Mouse (Mus musculus) lung, postnatal 0 days (tissue): ENCODE measurements around the gene Fyb. TPM values are rescaled to one million over a fixed set of nuclear protein-coding genes. Genes with fewer than 3 reads are reported as not detected.

Source experiments
- ATAC-seq: fragments of 200-750 bp; cut with Nextera tagmentation; 2 replicates; pipeline ENCODE4 v1.8.0; 2017; ENCODE audit warnings: moderate library complexity
- DNase-seq: peaks from one replicate; pipeline ENCODE4 v3.0.0-alpha.2; 2016; ENCODE audit warnings: low spot score
- H3K27ac ChIP-seq: fragments of 300-500 bp; sonication (generic); 2 replicates; pipeline ENCODE4 v1.5.1; 2014; ENCODE audit warnings: antibody characterized with exemption, mild to moderate bottlenecking, low read length, mixed read lengths
- H3K27me3 ChIP-seq: fragments of 300-500 bp; sonication (generic); replicated peaks from 2 replicates; pipeline ENCODE4 v1.6.1; 2014; ENCODE audit warnings: low read length, mixed read lengths; ENCODE audit not compliant: insufficient read depth
- H3K36me3 ChIP-seq: fragments of 300-500 bp; sonication (generic); 2 replicates; pipeline ENCODE4 v1.6.1; 2014; ENCODE audit warnings: low read length, mixed read lengths; ENCODE audit not compliant: insufficient read depth
- H3K4me1 ChIP-seq: fragments of 300-500 bp; sonication (generic); 2 replicates; pipeline ENCODE4 v1.6.1; 2014; ENCODE audit warnings: antibody characterized with exemption, low read depth, low read length, mixed read lengths; ENCODE audit not compliant: insufficient read depth
- H3K4me2 ChIP-seq: fragments of 300-500 bp; sonication (generic); replicated peaks from 2 replicates; pipeline ENCODE4 v1.6.1; 2014; ENCODE audit warnings: low read depth, mild to moderate bottlenecking, low read length, moderate library complexity, mixed read lengths
- H3K4me3 ChIP-seq: fragments of 300-500 bp; sonication (generic); 2 replicates; pipeline ENCODE4 v1.5.1; 2014; ENCODE audit warnings: low read depth, low read length
- H3K9ac ChIP-seq: fragments of 300-500 bp; sonication (generic); replicated peaks from 2 replicates; pipeline ENCODE4 v1.6.1; 2014; ENCODE audit warnings: low read depth, mild to moderate bottlenecking
- H3K9me3 ChIP-seq: fragments of 300-500 bp; sonication (generic); 2 replicates; pipeline ENCODE4 v1.6.1; 2016; ENCODE audit warnings: low read length, mixed read lengths
- CTCF ChIP-seq: IDR thresholded peaks from 2 replicates; pipeline ENCODE4 v1.5.1; 2016; ENCODE audit warnings: antibody characterized with exemption, mild to moderate bottlenecking
- EP300 ChIP-seq: IDR thresholded peaks from 2 replicates; pipeline ENCODE4 v1.6.1; 2016; ENCODE audit warnings: antibody characterized with exemption, mild to moderate bottlenecking, control low read depth
- WGBS: fragments of 180-500 bp; shearing (Covaris S2); extraction: QIAGEN DNeasy Blood & Tissue Kit; methylation state at CpG from one replicate; pipeline ENCODE4 v1.1.7; 2014; 5-methylcytosine and 5-hydroxymethylcytosine counted together
- polyA plus RNA-seq: library from polyadenylated mRNA; unstranded; fragments of >200 nt; fragmentation: Nextera tagmentation; extraction: Ambion mirVana; gene quantifications from 2 replicates; pipeline ENCODE4 v1.2.1, GENCODE M21; 2015

The Fyb gene
- polyA plus RNA-seq, 1 experiment from 2014 or later: 7.5 TPM

DNA sequence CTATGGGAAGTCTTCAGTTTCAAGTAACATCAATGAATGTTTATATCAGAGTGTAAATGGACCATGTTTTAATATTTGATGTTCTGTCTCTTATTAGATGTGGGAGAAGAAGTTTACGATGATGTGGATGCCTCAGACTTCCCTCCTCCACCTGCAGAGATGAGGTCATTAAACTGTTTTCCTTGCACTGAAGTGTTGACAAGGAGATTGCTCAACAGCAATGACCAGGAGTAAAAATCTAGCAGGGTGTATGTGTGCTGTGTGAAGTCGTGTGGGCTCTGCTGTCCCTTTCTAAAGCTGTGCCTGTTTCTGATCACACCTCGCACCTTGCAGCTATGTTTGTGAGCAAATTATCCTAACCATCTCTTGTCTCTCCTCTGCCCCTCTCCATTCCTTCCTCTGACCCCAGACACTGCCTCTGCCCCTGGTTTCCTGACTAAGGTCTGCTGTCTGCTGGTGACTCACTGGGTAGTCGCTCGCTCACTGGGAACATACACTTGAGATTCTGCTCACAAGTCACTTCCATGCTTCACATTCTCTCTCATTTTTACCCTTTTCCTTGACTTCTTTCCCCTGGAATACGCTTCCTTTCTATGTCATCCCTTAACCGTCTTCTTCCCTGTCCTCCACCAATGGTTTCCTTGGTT is 126.2 kb downstream of the Fyb start:
- H3K4me1 ChIP-seq: no peaks in the 10 kb centered on the region
- 44% methylated on average over 7 of the region's 7 CpGs for WGBS
- H3K36me3 ChIP-seq: no peaks in the 10 kb centered on the region
- peak overlapping the region; percentile 75 for H3K27ac ChIP-seq
- TF ChIP-seq CTCF: no peak
- peak; percentile 81 for TF ChIP-seq EP300
- no peaks in the 10 kb centered on the region for H3K27me3 ChIP-seq
- H3K9me3 ChIP-seq: no peaks in the 10 kb centered on the region
- peak; percentile 80 for DNase-seq
- ATAC-seq: peak; percentile 89
- no peak overlapping the region for H3K4me3 ChIP-seq
- H3K4me2 ChIP-seq: no peak overlapping the region
- no peak overlapping the region for H3K9ac ChIP-seq

DNA sequence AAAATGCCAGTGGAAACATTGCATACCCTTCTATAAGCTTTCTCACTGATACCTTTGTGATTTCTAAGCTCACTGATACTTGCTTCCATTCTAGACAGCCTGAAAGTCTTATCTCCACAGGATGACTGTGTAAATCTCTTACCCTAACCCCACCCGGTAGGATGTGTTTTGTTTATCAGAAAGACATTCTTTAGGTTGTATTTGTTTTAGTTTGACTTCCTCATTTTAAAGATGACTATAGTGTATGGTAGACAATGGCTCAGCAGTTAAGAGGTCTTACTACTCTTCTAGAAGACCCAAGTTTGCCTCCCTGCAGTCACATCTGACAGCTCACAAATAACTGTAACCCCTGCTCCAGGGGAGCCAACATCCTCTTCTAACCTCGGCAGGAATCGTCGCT is 130.4 kb downstream of the Fyb start:
- DNase-seq (peak; percentile 18), ATAC-seq (peak; percentile 16; the same call in 1 of the 2 replicates)
- Histone ChIP-seq H3K4me1 (no peaks in the 10 kb centered on the region), H3K27ac (no peak overlapping the region), H3K9ac (no peak overlapping the region), H3K36me3 (no peaks in the 10 kb centered on the region), H3K4me2 (no peak overlapping the region), H3K9me3 (no peaks in the 10 kb centered on the region), H3K4me3 (no peak overlapping the region), H3K27me3 (no peaks in the 10 kb centered on the region)
- WGBS: 38% methylated on average over 4 of the region's 4 CpGs
- TF ChIP-seq CTCF (no peak), EP300 (peak; percentile 59)

- no peak for TF ChIP-seq CTCF
- H3K4me1 ChIP-seq: no peaks in the 10 kb centered on the region
- ATAC-seq: no peak
- H3K4me2 ChIP-seq: no peak overlapping the region
- H3K27me3 ChIP-seq: no peaks in the 10 kb centered on the region
- H3K27ac ChIP-seq: no peak overlapping the region
- no peak overlapping the region for H3K4me3 ChIP-seq
- WGBS: 77% methylated on average over 4 of the region's 4 CpGs
- DNase-seq: no peak
- H3K9me3 ChIP-seq: no peaks in the 10 kb centered on the region
- H3K36me3 ChIP-seq: no peaks in the 10 kb centered on the region
- no peak overlapping the region for H3K9ac ChIP-seq
Observed at GRCm38 (mm10) chr15:6658081-6658480, 135.4 kb downstream of the Fyb start.

DNA sequence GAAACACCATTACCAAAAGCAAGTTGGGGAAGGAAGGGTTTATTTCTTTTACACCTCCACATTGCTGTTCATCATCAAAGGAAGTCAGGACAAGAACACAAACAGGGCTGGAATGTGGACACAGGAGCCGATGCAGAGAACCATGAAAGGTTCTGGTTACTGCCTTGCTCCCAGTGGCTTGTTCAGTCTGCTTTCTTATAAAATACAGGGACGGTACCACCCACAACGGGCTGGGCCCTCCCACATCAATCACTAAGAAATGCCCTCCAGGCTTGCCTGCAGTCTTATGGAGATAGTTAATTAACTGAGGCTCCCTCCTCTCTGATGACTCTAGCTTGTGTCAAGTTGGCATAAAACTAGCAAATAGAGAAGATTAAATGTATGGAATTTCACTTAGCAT is 139.3 kb downstream of the Fyb start:
- ATAC-seq (no peak), DNase-seq (no peak)
- Histone ChIP-seq H3K4me2 (no peak overlapping the region), H3K9ac (no peak overlapping the region), H3K9me3 (no peaks in the 10 kb centered on the region), H3K4me3 (no peak overlapping the region), H3K27me3 (no peaks in the 10 kb centered on the region), H3K36me3 (no peaks in the 10 kb centered on the region), H3K27ac (no peak overlapping the region), H3K4me1 (no peaks in the 10 kb centered on the region)
- no peak for TF ChIP-seq EP300
- TF ChIP-seq CTCF: no peak
- WGBS: 49% methylated on average over 3 of the region's 3 CpGs

- Histone ChIP-seq H3K9ac (no peak overlapping the region), H3K27ac (no peak overlapping the region), H3K4me1 (no peaks in the 10 kb centered on the region), H3K4me3 (no peak overlapping the region), H3K36me3 (no peaks in the 10 kb centered on the region), H3K27me3 (no peaks in the 10 kb centered on the region), H3K9me3 (no peaks in the 10 kb centered on the region), H3K4me2 (no peak overlapping the region)
- no peak for DNase-seq
- TF ChIP-seq CTCF: no peak
- TF ChIP-seq EP300: no peak
- 69% methylated on average over 7 of the region's 7 CpGs for WGBS
- ATAC-seq: no peak
Observed at GRCm38 (mm10) chr15:6663991-6664390, 141.3 kb downstream of the Fyb start.

- Histone ChIP-seq H3K9me3 (no peaks in the 10 kb centered on the region), H3K4me1 (no peaks in the 10 kb centered on the region), H3K27ac (no peak overlapping the region), H3K36me3 (no peaks in the 10 kb centered on the region), H3K9ac (no peak overlapping the region), H3K27me3 (no peaks in the 10 kb centered on the region), H3K4me3 (no peak overlapping the region), H3K4me2 (no peak overlapping the region)
- TF ChIP-seq CTCF (no peak), EP300 (peak; percentile 41; the same call in 1 of the 2 replicates)
- peak; percentile 30; the same call in 1 of the 2 replicates for ATAC-seq
- 13% methylated on average over 5 of the region's 5 CpGs for WGBS
- peak; percentile 26 for DNase-seq
Observed at GRCm38 (mm10) chr15:6666072-6666471, 143.4 kb downstream of the Fyb start.
